Mouse (Mus musculus): ENCODE results near the gene Akr1e1.
"Not testable (repeated sequence)": the region's sequence is repeated elsewhere in the genome, so short reads cannot be mapped to it uniquely, and the experiment has no call there.

The Akr1e1 gene

GRCm38 (mm10) chr13:4608961-4609409, at the start of gene Akr1e1:
Akr1e1 (minus strand) TSS chr13:4609174.
- peak; percentile 82 for DNase-seq (ENCODE audit: extremely low spot score)

- DNase-seq (ENCODE audit: extremely low spot score) = no peak
Measured at GRCm38 (mm10) chr13:4658346-4658745, 49.4 kb upstream of the Akr1e1 start.

DNA sequence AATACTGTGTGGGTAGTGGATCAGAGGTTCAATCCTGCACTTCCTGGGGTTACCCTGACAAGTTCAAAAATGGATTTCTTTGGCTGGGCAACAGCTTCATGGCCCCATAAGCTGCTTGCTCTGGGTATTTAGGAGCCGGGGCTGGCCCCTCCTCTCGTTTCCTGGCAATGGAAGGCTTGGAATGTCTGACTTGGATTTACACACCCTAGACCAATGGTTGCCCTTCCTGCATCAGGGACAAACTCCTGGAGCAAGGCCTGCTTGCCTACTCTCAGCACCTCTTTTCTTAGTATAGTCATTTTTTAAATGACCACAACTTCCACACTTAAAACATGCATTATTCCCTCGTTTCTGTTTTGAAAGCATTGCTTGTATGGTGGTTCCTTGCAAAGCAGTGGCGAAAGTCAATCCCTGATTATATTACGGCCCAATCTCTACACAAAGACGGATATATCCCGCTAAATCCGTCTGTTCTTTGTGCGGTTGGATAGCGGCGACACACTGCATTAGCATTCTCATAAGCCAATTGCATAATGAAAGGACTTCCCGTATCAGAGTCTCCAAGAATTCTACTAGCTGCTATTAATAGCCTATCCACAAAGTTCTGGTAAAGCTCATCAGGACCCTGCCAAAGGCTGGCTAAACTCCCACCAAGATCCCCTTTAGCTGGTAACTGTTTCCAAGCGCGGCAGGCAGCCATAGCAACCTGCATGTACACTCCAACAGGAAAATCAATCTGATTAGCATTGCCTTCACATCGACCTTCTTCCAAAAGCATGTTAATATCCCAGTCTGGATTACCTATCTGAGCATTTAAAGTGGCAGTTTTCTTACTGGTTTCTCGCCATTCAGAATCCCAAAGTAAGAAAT, 47.5 kb upstream of the Akr1e1 start:
- DNase-seq (ENCODE audit: extremely low spot score) = no peak

DNA sequence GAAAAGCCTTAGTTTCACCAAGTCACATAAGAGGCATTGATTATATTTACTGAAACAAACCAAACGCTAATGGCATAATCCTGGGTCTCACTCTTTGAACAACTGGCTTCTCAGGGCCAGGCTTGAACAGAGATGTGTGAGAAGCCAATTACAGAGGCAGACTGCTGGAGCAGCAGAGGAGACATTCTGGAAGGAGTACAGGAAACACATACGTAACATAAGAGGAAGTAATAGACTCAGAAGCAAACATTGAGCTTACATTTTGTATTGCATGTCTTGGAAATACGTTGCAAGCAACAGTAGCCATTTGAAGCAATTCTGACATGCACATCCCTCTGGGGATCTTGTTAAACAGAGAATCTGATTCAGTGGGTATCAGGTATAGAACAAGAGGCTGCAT, 41.2 kb upstream of the Akr1e1 start:
- DNase-seq (ENCODE audit: extremely low spot score) = no peak

DNA sequence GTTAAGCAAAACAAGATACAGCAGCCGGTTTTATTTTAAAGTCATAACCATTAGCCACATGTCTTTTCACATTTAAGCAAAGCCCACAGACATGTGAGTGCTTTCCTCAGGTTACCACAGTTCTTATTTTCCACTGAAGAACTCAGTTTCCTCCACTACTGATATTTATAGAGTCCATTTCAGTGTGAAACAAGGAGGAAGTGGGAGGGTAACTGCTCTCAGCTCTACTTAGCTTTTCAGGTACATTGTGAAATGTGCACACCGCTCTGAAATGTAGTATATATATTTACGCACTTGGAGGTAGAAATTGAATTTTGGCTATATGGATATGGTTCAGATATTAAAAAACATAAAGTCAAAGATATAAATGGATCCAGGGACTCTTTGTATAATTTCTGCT, 36.3 kb upstream of the Akr1e1 start:
- no peak for DNase-seq (ENCODE audit: extremely low spot score)

- no peak for DNase-seq (ENCODE audit: extremely low spot score)
Measured at GRCm38 (mm10) chr13:4610902-4611301, 1.9 kb upstream of the Akr1e1 start.

DNA sequence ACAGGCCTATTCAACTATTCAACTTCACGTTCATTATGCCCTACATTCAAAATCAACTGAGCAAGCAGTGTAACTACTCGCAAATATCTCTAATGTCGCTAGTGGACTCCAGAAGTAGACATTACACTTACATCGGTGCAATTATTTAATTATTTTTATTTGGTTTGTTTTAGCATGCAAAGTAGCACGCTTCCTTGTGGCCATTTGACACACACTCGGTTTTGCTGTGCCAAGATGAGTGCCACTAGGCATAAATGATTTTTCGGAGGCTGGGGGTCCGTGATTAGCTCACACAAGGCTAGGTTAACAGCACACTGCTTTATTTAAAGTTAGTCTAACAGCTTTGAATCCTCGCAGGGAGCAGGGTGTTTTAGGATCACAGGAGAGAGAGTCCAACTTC, 444 bp downstream of the Akr1e1 start:
- no peak for DNase-seq (ENCODE audit: extremely low spot score)

GRCm38 (mm10) chr13:4606821-4607220, 2.2 kb downstream of the Akr1e1 start:
- no peak for DNase-seq (ENCODE audit: extremely low spot score)

DNA sequence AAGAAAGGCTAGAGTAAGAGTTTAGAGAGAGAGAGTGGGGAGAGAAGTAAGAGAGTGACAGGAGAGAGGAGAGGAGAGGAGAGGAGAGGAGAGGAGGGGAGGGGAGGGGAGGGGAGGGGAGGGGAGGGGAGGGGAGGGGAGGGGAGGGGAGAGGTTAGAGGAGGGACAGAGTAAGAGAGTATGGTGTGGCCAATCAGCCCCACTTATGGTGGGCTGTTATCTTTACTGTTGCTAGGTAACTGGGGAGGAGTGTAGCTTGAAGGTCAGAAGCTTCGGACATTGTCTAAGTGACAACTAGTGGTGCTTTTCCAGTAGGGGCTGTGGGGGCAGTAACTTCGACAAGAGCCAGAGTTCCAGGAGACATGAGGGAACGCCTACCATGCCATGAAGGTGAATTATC, 5.5 kb downstream of the Akr1e1 start:
- not testable (repeated sequence) for DNase-seq (ENCODE audit: extremely low spot score)

DNA sequence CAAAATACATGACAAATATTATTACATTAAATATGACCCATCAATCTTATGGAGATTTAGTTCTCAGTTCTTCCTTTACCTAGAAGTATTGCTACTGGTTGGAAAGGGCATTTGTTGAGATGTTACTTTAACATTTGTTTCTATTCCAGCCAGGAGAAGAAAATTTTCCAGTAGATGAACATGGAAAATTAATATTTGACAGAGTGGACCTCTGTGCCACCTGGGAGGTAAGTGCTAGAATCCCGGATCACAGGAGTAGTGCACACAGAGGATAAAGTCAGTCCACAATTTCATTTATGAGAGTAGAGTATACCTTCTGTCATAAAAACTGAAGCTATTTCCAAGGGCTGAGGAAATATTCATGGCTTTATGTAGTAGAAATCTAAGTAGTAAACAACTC, 32.1 kb downstream of the Akr1e1 start:
- DNase-seq (ENCODE audit: extremely low spot score) = no peak

DNA sequence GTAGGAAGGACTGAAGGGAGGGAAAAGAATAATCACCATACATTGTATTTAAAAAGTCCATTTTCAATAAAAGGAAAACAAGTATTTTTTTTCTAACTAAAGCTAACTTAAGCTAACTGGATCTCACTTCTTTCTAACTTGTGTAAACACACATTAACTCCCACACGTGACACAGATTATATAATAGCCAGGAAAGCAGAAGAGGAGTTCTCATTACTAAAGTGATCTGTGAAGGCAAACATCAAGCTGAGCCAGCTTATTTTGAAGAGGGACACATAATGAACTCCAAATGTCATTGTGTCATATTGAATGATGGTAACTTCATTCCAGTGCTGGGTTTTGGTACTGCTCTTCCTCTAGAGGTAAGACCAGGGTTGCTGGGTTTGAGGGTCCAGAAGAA, 35.1 kb downstream of the Akr1e1 start, which contains the start of gene Akr1c21:
TSS of gene Akr1c21 (plus strand) at position 205 of the 400 bp plus-strand sequence.
- no peak for DNase-seq (ENCODE audit: extremely low spot score)

- no peak for DNase-seq (ENCODE audit: extremely low spot score)
Measured at GRCm38 (mm10) chr13:4565996-4566395, 43.0 kb downstream of the Akr1e1 start.

DNA sequence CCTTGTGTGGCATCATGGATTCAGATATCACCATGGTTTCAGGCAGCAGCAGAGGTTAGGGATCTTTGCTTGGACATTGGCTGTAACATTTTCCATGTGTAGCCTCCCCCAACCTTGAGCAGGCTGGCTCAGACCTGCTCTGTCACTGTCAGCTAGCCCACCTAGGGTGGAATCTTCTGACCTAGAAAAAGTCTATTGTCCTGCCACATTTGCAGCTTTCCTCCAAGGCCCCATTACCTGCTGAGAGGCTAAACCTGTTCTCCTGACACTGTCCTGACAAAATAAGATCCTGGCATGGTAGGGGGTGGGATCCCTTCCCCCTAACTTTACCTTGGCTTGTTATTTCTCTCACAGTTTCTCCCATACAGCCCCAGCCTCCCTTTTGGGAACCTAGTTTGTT, 48.5 kb downstream of the Akr1e1 start:
- DNase-seq (ENCODE audit: extremely low spot score) = no peak

DNA sequence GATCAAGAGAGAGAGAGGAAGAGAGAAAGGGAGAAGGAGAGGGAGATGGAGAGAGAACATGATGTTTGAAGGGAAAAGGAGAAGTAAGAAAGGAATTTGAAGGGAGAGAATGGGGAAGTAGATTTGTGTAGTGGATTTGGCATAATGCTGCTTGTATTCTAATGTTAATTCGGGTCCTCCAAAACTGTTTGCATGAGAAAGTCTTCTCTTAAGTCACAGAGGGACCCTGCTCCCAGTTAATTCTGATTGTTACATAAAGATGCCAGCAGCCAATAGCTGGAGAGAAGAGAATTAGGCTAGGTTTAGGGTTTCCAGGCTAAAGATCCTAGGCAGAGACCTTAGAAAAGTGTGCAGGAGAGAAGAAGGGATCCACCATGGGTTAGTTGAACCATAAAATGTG, 49.8 kb downstream of the Akr1e1 start:
- no peak for DNase-seq (ENCODE audit: extremely low spot score)

All from embryo, embryonic 9.5 days (tissue).